Mouse (Mus musculus): Measurements from ENCODE around the gene Actr8. TPM values are rescaled to one million over a fixed set of nuclear protein-coding genes. Genes with fewer than 3 reads are reported as not detected.

Gene Actr8
- polyA plus RNA-seq, 1 experiment from 2014 or later, result 62.2 TPM

DNA sequence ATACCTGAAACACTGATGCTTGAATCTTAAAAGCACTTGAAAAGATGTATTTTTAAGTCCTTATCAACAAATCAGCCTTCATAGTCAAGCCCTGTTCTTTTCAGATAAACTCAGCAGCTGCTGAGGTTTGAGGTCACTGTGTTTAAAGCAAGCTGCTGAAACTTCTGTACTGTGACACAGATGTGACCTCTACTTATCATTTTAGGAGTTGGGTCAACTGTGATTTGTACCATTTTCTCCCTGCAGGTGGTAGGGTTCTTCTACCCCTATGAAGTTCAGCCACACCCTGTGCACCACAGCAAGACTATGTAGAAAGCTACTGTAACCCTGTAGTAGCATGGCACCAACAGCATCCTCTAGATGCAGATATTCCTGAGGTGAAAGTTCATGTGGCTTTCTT lies 19.2 kb downstream of the Actr8 start:
- Histone ChIP-seq H3K9me3 (replicated peaks) (no peaks in the 10 kb centered on the region), H3K36me3 (peaks cover 48% of the 10 kb centered on the region)
- ATAC-seq (ENCODE audit: insufficient number of reproducible peaks, low FRiP score, low TSS enrichment, low read depth), result no peak

GRCm38 (mm10) chr14:29998747-29999474 lies 20.8 kb downstream of the Actr8 start:
- Histone ChIP-seq H3K27me3 (no peaks in the 10 kb centered on the region), H3K4me3 (replicated peaks) (no peak overlapping the region), H3K36me3 (peaks cover 32% of the 10 kb centered on the region), H3K9me3 (replicated peaks) (no peaks in the 10 kb centered on the region), H3K9ac (no peak overlapping the region), H3K4me2 (replicated peaks) (no peak overlapping the region), H3K4me1 (no peaks in the 10 kb centered on the region), H3K27ac (replicated peaks) (no peak overlapping the region)
- 75% methylated on average over 13 of the region's 13 CpGs for WGBS
- no peak for ATAC-seq (ENCODE audit: insufficient number of reproducible peaks, low FRiP score, low TSS enrichment, low read depth)

More for the DNA sequence above, 19.2 kb downstream of the Actr8 start:
- Histone ChIP-seq H3K4me1 (no peaks in the 10 kb centered on the region), H3K27ac (replicated peaks) (no peak overlapping the region), H3K4me3 (replicated peaks) (no peak overlapping the region), H3K4me2 (replicated peaks) (no peak overlapping the region), H3K27me3 (no peaks in the 10 kb centered on the region), H3K9ac (no peak overlapping the region)

GRCm38 (mm10) chr14:29999475-29999811 lies 21.3 kb downstream of the Actr8 start:
- Histone ChIP-seq H3K27me3 (no peaks in the 10 kb centered on the region), H3K9ac (no peak overlapping the region), H3K4me3 (replicated peaks) (no peak overlapping the region), H3K4me2 (replicated peaks) (no peak overlapping the region), H3K36me3 (peaks cover 27% of the 10 kb centered on the region), H3K27ac (replicated peaks) (no peak overlapping the region), H3K9me3 (replicated peaks) (no peaks in the 10 kb centered on the region), H3K4me1 (no peaks in the 10 kb centered on the region)
- ATAC-seq (ENCODE audit: insufficient number of reproducible peaks, low FRiP score, low TSS enrichment, low read depth), result no peak
- 88% methylated on average over 3 of the region's 3 CpGs for WGBS

DNA sequence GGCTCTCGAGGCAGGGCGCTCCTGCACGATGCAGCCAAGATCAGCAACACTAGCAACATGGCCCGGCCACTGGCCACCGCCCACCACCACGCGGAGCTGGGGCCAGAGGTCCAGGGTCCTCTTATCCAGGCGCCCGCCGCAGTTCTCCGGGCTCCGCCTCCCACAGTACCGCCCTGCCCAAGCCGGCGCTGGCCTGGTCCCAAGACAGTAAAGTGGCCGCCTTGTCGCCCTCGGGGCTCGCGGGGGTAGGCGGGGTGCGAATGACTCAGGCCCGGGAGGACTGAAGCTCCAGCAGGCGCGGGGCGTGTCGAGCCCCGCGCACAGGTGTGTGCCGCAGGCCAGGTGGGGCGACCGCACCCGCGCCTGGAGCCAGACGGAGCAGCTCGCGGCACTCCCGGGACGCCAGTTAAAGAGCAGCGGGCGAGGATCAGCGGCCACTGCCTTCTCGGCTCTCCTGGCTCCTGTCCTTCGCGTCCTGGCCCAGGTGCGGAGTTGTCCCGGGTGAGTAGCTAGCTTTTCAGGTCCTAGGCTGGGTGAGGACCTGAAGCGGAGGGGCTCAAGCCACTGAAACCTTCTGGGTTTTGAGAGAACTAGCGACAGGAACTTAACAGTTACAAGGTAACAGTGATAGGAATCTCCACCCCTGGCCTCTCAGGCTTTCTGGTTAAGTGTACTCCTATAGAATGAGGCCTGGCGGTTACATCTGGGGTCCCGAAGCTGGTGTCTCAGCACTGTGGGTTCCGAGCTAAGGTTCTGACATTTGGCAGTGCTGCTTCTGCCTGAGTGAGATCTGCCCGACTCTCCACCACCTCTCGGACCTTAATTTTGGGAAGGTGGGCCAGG lies 30.8 kb downstream of the Actr8 start, which contains the start of the genes Il17rb and Chdh:
Gene Il17rb (minus strand): TSS at position 164 of the 843 bp plus-strand sequence.
Gene Chdh (plus strand): TSS at position 291 of the 843 bp plus-strand sequence.
- H3K36me3 ChIP-seq, result no peaks in the 10 kb centered on the region
- WGBS, result 8% methylated on average over 54 of the region's 54 CpGs
- ATAC-seq (ENCODE audit: insufficient number of reproducible peaks, low FRiP score, low TSS enrichment, low read depth), result peak; percentile 74
- H3K9ac ChIP-seq, result 0 out of 2 replicates have a peak within 1 kb of the TSS, but pooled peaks have one; percentile 13
- H3K27me3 ChIP-seq, result peaks cover 12% of the 10 kb centered on the region
- peaks cover 34% of the 10 kb centered on the region for H3K4me1 ChIP-seq
- peak within 1 kb of the TSS; percentile 91 for H3K4me2 ChIP-seq (replicated peaks)
- no peaks in the 10 kb centered on the region for H3K9me3 ChIP-seq (replicated peaks)
- peak within 1 kb of the TSS; percentile 79 for H3K27ac ChIP-seq (replicated peaks)
- peak within 1 kb of the TSS; percentile 43 for H3K4me3 ChIP-seq (replicated peaks)

DNA sequence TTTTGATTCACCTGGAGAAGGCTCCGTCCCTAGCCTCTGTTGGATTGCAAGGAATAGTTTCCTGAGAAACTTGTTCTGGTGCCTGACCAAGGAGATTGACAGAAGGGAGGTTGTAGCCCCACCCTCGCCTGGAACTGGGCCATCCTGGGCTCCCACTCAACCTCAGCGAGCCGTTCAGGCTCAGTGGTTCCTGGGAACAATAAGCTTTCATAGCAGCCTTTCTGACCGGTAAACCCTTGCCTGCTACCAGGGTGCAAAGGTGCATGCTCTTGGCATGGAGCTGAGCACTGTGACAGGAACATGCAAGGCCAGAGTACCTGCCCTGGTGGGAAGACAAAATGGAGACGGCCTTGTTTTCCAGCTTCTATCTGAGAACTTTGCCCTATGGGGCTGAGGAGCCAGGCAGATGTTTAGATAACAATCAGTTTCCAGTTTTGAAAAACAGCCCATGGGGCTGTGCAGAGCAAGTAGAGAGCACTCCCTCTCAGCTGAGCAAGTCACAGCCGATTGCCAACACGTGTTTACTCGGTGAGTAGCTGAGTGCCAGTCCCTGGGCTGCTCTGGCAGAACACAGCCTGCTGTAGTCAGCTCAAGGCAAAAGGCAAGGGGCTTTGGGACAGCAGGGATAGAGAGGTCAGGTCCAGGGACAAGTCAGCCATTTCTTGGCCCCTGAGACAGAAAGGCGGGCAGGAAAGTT lies 31.9 kb downstream of the Actr8 start:
- Histone ChIP-seq H3K36me3 (no peaks in the 10 kb centered on the region), H3K4me1 (peaks cover 34% of the 10 kb centered on the region), H3K9ac (no peak overlapping the region), H3K9me3 (replicated peaks) (no peaks in the 10 kb centered on the region), H3K27me3 (peaks cover 12% of the 10 kb centered on the region), H3K4me2 (replicated peaks) (peak overlapping the region; percentile 91; the same call in 1 of the 2 replicates), H3K27ac (replicated peaks) (peak overlapping the region; percentile 79), H3K4me3 (replicated peaks) (peak overlapping the region; percentile 43)
- peak; percentile 58 for ATAC-seq (ENCODE audit: insufficient number of reproducible peaks, low FRiP score, low TSS enrichment, low read depth)
- 42% methylated on average over 10 of the region's 10 CpGs for WGBS

DNA sequence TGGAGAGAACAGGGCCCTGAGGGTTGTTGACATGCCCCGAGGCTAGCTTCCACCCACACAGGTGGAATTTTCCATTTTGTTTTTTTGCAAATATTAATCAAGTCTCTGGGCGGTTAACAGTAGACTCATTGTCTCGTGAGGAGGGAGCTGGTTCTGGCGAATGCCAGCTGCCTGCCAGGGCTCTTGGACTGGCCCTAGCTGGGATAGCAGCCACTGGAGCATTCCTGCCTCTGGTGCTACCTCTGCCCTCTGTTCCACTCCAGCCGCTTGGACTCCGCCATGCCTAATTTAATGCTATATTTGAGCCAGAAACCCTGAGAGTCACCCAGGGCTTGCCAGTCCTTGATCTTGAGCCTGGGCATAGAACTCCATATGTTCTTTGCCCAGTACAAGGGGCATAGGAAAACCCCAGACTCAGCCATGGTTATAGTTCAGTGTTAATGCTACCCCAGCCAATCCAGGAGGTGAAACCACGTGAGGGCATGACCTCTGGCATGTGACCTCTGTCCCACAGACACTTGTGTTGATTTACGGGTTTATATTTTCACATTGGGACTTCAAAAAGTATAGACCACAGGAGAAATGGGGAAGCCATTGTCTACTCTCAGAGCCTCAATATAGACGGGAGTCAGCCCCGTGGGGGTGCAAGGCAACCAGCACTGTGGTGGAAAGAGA lies 33.9 kb downstream of the Actr8 start:
- H3K4me1 ChIP-seq, result peaks cover 34% of the 10 kb centered on the region
- no peaks in the 10 kb centered on the region for H3K36me3 ChIP-seq
- H3K27me3 ChIP-seq, result peaks cover 12% of the 10 kb centered on the region
- WGBS, result 74% methylated on average over 10 of the region's 10 CpGs
- ATAC-seq (ENCODE audit: insufficient number of reproducible peaks, low FRiP score, low TSS enrichment, low read depth), result no peak
- no peak overlapping the region for H3K4me2 ChIP-seq (replicated peaks)
- peak overlapping the region; percentile 12; the same call in 1 of the 2 replicates for H3K27ac ChIP-seq (replicated peaks)
- H3K9ac ChIP-seq, result no peak overlapping the region
- no peaks in the 10 kb centered on the region for H3K9me3 ChIP-seq (replicated peaks)
- no peak overlapping the region for H3K4me3 ChIP-seq (replicated peaks)

DNA sequence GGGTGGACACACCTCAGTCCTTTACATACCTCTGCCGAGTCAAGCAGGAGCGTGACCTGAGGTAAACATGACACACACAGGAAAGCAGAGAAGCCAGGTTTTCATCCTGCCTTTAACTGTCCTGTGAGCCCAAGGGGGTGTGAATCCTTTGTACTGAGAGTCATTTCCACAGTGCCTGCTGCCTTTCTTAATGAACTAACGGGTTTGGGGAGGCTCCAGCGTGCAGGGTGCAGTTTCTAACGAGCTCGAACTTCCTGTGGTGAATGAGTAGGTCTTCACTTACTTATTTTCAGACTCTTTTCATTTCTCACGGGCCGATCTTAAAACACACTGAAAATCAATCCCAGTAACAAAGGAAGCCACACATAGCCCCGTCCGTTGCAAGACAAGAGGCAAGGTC lies 36.4 kb downstream of the Actr8 start:
- no peak for ATAC-seq (ENCODE audit: insufficient number of reproducible peaks, low FRiP score, low TSS enrichment, low read depth)
- Histone ChIP-seq H3K36me3 (no peaks in the 10 kb centered on the region), H3K4me2 (replicated peaks) (no peak overlapping the region), H3K9me3 (replicated peaks) (no peaks in the 10 kb centered on the region), H3K9ac (no peak overlapping the region), H3K27ac (replicated peaks) (no peak overlapping the region), H3K27me3 (no peaks in the 10 kb centered on the region), H3K4me1 (peaks cover 20% of the 10 kb centered on the region), H3K4me3 (replicated peaks) (no peak overlapping the region)
- WGBS, result 55% methylated on average over 10 of the region's 10 CpGs

GRCm38 (mm10) chr14:30015008-30015407 lies 36.9 kb downstream of the Actr8 start:
- H3K9me3 ChIP-seq (replicated peaks), result no peaks in the 10 kb centered on the region
- H3K27me3 ChIP-seq, result no peaks in the 10 kb centered on the region
- H3K36me3 ChIP-seq, result no peaks in the 10 kb centered on the region
- H3K4me1 ChIP-seq, result peaks cover 14% of the 10 kb centered on the region; the same call in 1 of the 2 replicates
- ATAC-seq (ENCODE audit: insufficient number of reproducible peaks, low FRiP score, low TSS enrichment, low read depth), result no peak
- 49% methylated on average over 1 of the region's 1 CpGs for WGBS
- no peak overlapping the region for H3K27ac ChIP-seq (replicated peaks)
- no peak overlapping the region for H3K4me2 ChIP-seq (replicated peaks)
- no peak overlapping the region for H3K4me3 ChIP-seq (replicated peaks)
- H3K9ac ChIP-seq, result no peak overlapping the region

- no peaks in the 10 kb centered on the region for H3K9me3 ChIP-seq (replicated peaks)
- no peaks in the 10 kb centered on the region for H3K27me3 ChIP-seq
- no peak overlapping the region for H3K27ac ChIP-seq (replicated peaks)
- H3K4me2 ChIP-seq (replicated peaks), result no peak overlapping the region
- no peaks in the 10 kb centered on the region for H3K36me3 ChIP-seq
- H3K4me3 ChIP-seq (replicated peaks), result no peak overlapping the region
- no peak for ATAC-seq (ENCODE audit: insufficient number of reproducible peaks, low FRiP score, low TSS enrichment, low read depth)
- 82% methylated on average over 5 of the region's 5 CpGs for WGBS
- H3K4me1 ChIP-seq, result no peaks in the 10 kb centered on the region
- no peak overlapping the region for H3K9ac ChIP-seq
Measured at GRCm38 (mm10) chr14:30016666-30017065, 38.5 kb downstream of the Actr8 start.

DNA sequence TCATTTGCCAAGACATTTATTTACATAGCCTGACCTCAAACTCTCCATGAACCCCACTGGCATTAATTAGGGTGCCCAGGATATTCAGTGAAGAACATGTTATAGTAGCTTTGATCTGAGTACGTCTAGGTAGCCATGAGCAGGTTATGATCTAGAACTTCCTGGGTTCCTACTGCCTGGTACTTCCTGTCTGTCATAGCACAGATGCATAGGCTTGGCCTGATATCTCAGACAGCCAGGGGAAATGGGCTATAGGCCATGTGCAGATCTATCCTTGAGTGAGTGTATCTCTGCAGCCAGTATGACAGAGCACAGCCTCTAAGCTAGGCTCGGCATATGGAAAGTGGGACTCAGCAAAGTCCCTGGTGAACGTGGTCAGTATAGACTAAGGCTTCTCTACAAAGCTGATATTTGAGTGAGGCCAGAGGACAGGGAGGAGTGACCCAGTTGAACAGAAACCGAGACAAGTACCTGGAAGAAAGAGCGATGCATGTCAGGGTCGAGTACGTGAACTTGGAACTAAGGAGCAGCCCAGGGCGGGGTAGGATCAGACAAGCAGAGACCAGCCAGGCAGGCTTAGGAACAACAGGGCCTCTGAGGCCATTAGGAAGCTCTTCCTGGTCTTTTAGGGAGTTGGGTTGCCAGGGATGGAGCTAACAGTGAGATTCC lies 39.8 kb downstream of the Actr8 start:
- Histone ChIP-seq H3K27ac (replicated peaks) (no peak overlapping the region), H3K27me3 (no peaks in the 10 kb centered on the region), H3K4me2 (replicated peaks) (no peak overlapping the region), H3K9ac (no peak overlapping the region), H3K4me3 (replicated peaks) (no peak overlapping the region), H3K4me1 (no peaks in the 10 kb centered on the region), H3K36me3 (no peaks in the 10 kb centered on the region), H3K9me3 (replicated peaks) (no peaks in the 10 kb centered on the region)
- ATAC-seq (ENCODE audit: insufficient number of reproducible peaks, low FRiP score, low TSS enrichment, low read depth), result no peak
- WGBS, result 79% methylated on average over 8 of the region's 8 CpGs

Data from embryonic facial prominence, embryonic 15.5 days (tissue).